Mouse (Mus musculus): ENCODE results near the gene Lrba. TPM values are rescaled to one million over a fixed set of nuclear protein-coding genes. Genes with fewer than 3 reads are reported as not detected.

The Lrba gene
- polyA plus RNA-seq, 1 experiment from 2014 or later, result 2.4 TPM

DNA sequence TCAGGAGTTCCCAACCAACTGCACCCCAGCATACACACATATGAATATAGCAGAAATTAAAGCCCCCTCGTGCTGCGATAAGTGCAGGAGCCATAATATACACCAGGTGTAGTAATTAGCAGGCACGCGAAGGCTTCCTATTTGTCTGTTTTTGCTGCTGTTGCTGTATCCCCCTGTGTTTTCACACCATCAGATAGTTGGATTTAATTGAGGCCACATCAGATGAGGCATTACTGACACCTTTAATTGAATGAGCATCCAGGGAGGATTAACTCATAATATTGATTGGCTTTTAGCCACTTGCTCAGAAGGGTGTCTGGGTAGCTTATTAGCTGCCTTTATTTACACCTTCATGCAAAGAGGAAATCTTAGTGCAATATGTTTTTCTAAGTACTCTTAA, 515.3 kb downstream of the Lrba start:
- no peak overlapping the region for H3K27ac ChIP-seq (replicated peaks)
- WGBS (ENCODE audit: insufficient replicate concordance), result 86% methylated on average over 4 of the region's 4 CpGs
- H3K36me3 ChIP-seq (replicated peaks), result no peaks in the 10 kb centered on the region
- no peak overlapping the region for H3K4me2 ChIP-seq
- no peaks in the 10 kb centered on the region for H3K9me3 ChIP-seq (replicated peaks)
- H3K4me1 ChIP-seq (replicated peaks), result no peaks in the 10 kb centered on the region
- H3K27me3 ChIP-seq, result no peaks in the 10 kb centered on the region
- no peak overlapping the region for H3K4me3 ChIP-seq (replicated peaks)
- ATAC-seq (ENCODE audit: insufficient read depth), result no peak
- no peak overlapping the region for H3K9ac ChIP-seq

DNA sequence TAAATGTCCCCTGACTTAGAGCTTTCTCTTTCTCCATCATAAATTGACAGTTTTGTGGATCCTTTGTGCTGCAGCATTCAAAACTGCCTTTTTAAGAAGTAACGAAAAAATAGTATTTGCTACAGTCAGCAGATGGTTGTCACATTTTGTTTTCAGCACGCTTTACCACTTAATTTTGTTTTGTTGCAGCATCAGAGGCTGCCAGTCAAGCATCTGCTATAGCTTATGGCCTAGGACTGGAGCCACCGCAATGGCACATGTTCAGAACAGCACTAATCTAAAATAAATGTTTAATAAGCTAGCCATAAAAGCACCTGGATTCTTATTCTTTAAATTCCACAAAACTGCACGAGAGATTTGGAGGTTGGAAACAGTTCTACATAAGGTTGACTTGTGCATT, 520.9 kb downstream of the Lrba start:
- no peak overlapping the region for H3K4me3 ChIP-seq (replicated peaks)
- no peaks in the 10 kb centered on the region for H3K36me3 ChIP-seq (replicated peaks)
- H3K27me3 ChIP-seq, result no peaks in the 10 kb centered on the region
- H3K9ac ChIP-seq, result no peak overlapping the region
- 70% methylated on average over 4 of the region's 4 CpGs for WGBS (ENCODE audit: insufficient replicate concordance)
- no peak for ATAC-seq (ENCODE audit: insufficient read depth)
- no peak overlapping the region for H3K27ac ChIP-seq (replicated peaks)
- no peak overlapping the region for H3K4me2 ChIP-seq
- no peaks in the 10 kb centered on the region for H3K4me1 ChIP-seq (replicated peaks)
- H3K9me3 ChIP-seq (replicated peaks), result no peaks in the 10 kb centered on the region

DNA sequence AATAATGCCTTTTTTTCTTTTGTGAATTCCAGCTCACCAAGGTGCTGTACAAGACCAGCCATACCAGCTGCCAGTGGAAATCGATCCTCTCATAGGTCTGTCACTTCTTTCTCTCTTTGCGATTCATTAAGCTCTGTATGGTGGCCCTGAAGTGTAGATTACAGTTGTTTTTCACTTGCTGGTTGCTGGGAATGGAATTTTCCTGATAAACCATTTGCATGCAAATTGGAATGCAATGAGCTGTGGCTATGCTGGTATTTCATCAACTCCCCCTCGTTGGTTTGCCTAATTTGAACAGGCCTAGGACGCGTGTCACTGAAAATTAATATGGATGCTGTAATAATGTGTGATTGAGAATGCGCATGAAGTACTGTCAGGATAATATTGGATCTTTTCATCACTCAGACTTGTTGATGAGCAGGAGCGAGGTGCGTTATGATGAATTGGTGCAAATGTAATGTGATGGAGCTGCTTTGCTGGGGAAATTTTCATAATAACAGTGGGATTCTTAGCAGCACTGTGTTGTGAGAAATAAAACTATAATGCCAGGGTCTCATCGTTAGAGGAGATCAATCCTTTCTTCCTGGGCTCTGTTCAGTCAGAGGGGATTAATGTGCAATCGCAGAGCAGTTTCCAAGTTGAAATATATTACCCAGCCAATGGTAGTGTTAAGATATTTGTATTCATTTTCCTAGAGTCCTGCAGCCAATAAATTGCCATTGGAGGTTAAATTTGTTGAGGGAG, 521.5 kb downstream of the Lrba start:
- Histone ChIP-seq H3K9ac (no peak overlapping the region), H3K9me3 (replicated peaks) (no peaks in the 10 kb centered on the region), H3K36me3 (replicated peaks) (no peaks in the 10 kb centered on the region), H3K27me3 (no peaks in the 10 kb centered on the region), H3K27ac (replicated peaks) (no peak overlapping the region), H3K4me3 (replicated peaks) (no peak overlapping the region), H3K4me2 (no peak overlapping the region), H3K4me1 (replicated peaks) (no peaks in the 10 kb centered on the region)
- WGBS (ENCODE audit: insufficient replicate concordance), result 76% methylated on average over 10 of the region's 10 CpGs
- ATAC-seq (ENCODE audit: insufficient read depth), result no peak

DNA sequence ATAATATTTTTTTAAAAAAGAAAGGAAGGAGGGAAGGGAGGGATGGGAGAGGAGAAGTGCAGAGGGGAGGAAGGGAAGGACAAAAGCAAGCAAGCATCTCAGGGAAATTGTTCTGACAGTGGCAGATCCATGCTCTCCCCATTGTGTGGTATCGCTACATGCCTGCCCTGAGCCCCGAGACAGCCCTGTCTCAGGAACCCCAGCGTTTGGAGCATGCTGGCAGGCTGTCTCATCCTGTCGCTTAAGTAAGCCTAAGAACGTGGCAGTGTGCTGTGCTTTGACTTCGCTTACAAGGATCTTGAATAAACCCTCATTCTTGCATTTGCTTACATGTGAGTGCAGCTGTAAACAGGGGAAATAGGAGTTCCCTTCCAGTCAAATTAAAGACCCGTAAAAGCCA, 526.2 kb downstream of the Lrba start:
- H3K36me3 ChIP-seq (replicated peaks), result no peaks in the 10 kb centered on the region
- H3K4me1 ChIP-seq (replicated peaks), result no peaks in the 10 kb centered on the region
- no peak overlapping the region for H3K9ac ChIP-seq
- no peaks in the 10 kb centered on the region for H3K27me3 ChIP-seq
- H3K4me2 ChIP-seq, result no peak overlapping the region
- no peak overlapping the region for H3K4me3 ChIP-seq (replicated peaks)
- no peak for ATAC-seq (ENCODE audit: insufficient read depth)
- WGBS (ENCODE audit: insufficient replicate concordance), result 56% methylated on average over 7 of the region's 7 CpGs
- H3K9me3 ChIP-seq (replicated peaks), result no peaks in the 10 kb centered on the region
- H3K27ac ChIP-seq (replicated peaks), result no peak overlapping the region

DNA sequence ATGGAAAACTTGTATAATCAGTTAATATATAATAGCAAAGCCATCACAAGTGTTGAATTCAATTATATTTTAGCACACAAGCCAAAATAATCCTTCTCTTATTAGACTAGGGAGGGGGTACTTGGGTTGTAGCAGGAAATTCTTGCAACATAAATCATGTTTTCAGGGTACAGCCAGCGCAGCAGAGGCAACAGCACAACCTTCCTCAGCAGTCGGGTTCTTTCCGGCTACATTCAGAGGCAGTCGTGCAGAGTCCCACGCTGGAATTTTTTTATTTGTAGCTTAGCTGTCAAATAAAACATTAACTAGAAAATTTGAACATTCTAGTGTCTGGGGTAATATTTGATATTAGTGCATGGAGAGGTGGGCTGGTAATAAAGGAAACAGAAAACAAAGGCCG, 529.7 kb downstream of the Lrba start:
- Histone ChIP-seq H3K36me3 (replicated peaks) (no peaks in the 10 kb centered on the region), H3K27ac (replicated peaks) (no peak overlapping the region), H3K4me2 (no peak overlapping the region), H3K9me3 (replicated peaks) (no peaks in the 10 kb centered on the region), H3K4me1 (replicated peaks) (no peaks in the 10 kb centered on the region), H3K9ac (no peak overlapping the region), H3K27me3 (no peaks in the 10 kb centered on the region), H3K4me3 (replicated peaks) (no peak overlapping the region)
- no peak for ATAC-seq (ENCODE audit: insufficient read depth)
- 35% methylated on average over 6 of the region's 6 CpGs for WGBS (ENCODE audit: insufficient replicate concordance)

DNA sequence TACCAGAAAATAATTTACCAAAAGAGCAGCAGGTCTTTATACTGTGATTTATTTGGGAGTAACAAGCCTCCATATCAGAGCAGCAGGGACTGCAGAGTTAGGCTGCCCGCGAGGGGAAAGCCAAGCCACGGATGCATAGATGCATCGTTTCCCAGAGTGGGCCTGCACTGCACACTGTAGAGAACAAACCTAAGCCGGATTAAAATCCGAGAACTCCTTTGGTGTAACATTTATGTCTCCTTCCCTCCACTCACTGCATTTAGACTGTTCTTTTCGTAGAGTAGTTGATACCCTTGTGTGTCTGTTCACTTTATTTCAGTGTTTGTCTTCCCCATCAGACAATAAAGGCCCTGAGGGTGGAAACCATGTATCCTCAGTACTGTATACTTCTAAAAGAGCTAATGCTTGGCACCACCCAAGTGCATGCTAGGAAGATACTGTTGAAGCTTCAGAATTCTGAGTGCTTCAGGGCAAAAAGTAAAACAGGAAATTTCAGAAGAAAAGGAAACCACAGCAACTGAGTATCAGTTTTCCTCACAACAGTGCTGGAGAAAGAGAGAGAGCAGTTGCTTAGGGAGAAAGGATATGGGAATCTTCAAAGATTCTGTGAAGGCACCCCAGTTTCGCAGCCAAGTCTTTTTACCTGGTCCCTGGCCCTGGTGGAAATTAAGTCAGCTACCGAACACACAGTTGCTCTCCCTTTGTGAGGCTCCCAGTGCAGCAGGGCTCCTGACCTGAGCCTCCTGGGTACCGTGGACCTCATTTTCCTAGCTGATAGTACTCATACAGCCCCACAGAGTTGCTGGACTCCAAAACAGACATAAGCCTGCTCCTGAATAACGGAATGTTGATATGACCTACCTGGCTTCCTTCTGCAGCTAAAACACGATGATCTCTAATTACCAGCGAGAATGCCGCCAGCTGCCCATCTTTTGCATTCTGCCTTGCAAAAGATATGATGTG, 530.4 kb downstream of the Lrba start:
- Histone ChIP-seq H3K4me2 (no peak overlapping the region), H3K9ac (no peak overlapping the region), H3K36me3 (replicated peaks) (no peaks in the 10 kb centered on the region), H3K4me1 (replicated peaks) (no peaks in the 10 kb centered on the region), H3K27ac (replicated peaks) (no peak overlapping the region), H3K27me3 (no peaks in the 10 kb centered on the region), H3K4me3 (replicated peaks) (no peak overlapping the region), H3K9me3 (replicated peaks) (no peaks in the 10 kb centered on the region)
- WGBS (ENCODE audit: insufficient replicate concordance), result 51% methylated on average over 14 of the region's 14 CpGs
- no peak for ATAC-seq (ENCODE audit: insufficient read depth)

DNA sequence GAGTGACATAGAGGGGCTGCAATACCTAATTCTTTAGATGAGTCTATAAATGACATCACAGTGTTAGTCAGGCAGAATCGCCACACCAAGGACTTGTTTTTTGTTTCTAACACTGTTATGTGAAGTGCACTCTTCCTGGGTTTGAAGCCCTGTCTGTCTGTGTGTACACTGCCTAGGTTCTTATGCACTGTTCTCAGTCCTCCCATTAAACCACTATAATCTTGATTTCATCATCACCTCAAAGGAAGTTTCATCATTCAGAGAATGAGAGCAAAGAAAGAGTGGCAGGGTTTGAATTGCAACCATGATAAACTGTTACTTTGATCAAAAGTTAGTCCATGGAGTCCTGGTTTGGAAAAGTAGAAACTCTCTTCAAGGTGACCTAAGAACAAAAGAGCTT, 532.1 kb downstream of the Lrba start:
- 60% methylated on average over 1 of the region's 1 CpGs for WGBS (ENCODE audit: insufficient replicate concordance)
- no peak overlapping the region for H3K27ac ChIP-seq (replicated peaks)
- no peaks in the 10 kb centered on the region for H3K27me3 ChIP-seq
- H3K9ac ChIP-seq, result no peak overlapping the region
- H3K36me3 ChIP-seq (replicated peaks), result no peaks in the 10 kb centered on the region
- no peak overlapping the region for H3K4me3 ChIP-seq (replicated peaks)
- no peak overlapping the region for H3K4me2 ChIP-seq
- no peak for ATAC-seq (ENCODE audit: insufficient read depth)
- H3K9me3 ChIP-seq (replicated peaks), result no peaks in the 10 kb centered on the region
- no peaks in the 10 kb centered on the region for H3K4me1 ChIP-seq (replicated peaks)

DNA sequence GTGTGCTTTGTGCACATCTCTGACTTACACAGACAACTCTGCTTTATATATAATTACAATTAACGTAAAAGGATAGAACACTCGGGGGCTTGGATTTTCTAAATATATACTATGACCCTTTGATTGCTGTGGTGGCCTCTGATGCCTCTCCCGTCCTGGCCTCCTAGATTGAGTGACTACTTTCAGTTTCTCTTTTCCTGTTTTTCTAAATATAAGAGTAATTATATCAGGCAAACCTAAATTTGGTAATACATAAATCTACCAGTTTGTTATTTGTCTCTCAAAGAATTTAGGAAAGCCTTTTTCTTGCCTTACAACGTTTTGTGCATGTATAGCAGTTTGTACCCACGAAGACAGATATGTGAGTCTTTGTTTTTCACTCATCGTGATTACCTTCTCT, 534.2 kb downstream of the Lrba start:
- H3K4me1 ChIP-seq (replicated peaks), result no peaks in the 10 kb centered on the region
- no peaks in the 10 kb centered on the region for H3K9me3 ChIP-seq (replicated peaks)
- no peaks in the 10 kb centered on the region for H3K27me3 ChIP-seq
- no peak overlapping the region for H3K27ac ChIP-seq (replicated peaks)
- ATAC-seq (ENCODE audit: insufficient read depth), result no peak
- 0 out of 2 replicates have a peak overlapping the region, but pooled peaks have one; percentile 15 for H3K4me2 ChIP-seq
- H3K9ac ChIP-seq, result no peak overlapping the region
- H3K4me3 ChIP-seq (replicated peaks), result no peak overlapping the region
- 33% methylated on average over 6 of the region's 6 CpGs for WGBS (ENCODE audit: insufficient replicate concordance)
- no peaks in the 10 kb centered on the region for H3K36me3 ChIP-seq (replicated peaks)

DNA sequence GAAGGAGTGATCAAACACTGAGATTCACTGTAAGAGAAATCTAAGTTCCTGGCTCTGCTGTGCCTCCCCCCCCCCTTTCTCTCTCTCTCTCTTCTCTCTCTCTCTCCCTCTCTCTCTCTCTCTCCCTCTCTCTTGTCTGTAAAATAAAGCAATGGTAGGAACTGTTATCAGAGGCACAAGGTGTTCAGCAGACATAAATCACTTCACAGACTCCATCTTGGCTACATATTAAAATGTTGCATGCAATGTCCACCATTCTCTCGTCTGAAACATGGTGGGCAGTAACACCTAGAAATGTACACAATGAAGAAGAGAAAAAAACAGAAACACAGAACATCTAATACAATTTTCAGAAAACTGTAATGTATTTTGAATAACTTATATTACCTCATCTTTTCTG, 534.9 kb downstream of the Lrba start:
- Histone ChIP-seq H3K9ac (no peak overlapping the region), H3K4me1 (replicated peaks) (no peaks in the 10 kb centered on the region), H3K27me3 (no peaks in the 10 kb centered on the region), H3K27ac (replicated peaks) (no peak overlapping the region), H3K36me3 (replicated peaks) (no peaks in the 10 kb centered on the region), H3K4me3 (replicated peaks) (no peak overlapping the region), H3K4me2 (no peak overlapping the region), H3K9me3 (replicated peaks) (no peaks in the 10 kb centered on the region)
- no peak for ATAC-seq (ENCODE audit: insufficient read depth)
- WGBS (ENCODE audit: insufficient replicate concordance), result 62% methylated on average over 1 of the region's 1 CpGs

DNA sequence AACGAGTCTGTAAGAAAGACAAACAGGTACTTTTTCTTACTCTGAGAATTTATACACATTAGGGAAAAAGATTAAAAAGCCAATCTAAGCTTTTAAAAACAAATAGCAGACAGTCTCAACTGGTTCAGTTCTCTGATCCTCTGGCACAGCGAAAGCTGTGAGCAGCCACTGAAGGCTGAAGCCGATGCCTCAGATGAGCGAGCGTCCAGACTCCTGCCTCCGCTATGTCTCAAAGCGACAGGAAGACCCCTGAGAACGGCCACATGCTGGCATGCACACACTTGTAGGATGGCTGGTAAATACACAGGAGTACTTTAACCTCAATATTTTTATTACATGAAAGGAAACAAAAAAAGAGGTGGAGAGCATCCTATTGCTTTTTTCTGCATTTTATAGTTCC, 535.4 kb downstream of the Lrba start:
- Histone ChIP-seq H3K4me1 (replicated peaks) (no peaks in the 10 kb centered on the region), H3K27ac (replicated peaks) (no peak overlapping the region), H3K36me3 (replicated peaks) (no peaks in the 10 kb centered on the region), H3K27me3 (no peaks in the 10 kb centered on the region), H3K4me3 (replicated peaks) (no peak overlapping the region), H3K9me3 (replicated peaks) (no peaks in the 10 kb centered on the region), H3K9ac (no peak overlapping the region), H3K4me2 (no peak overlapping the region)
- 78% methylated on average over 8 of the region's 8 CpGs for WGBS (ENCODE audit: insufficient replicate concordance)
- ATAC-seq (ENCODE audit: insufficient read depth), result no peak

DNA sequence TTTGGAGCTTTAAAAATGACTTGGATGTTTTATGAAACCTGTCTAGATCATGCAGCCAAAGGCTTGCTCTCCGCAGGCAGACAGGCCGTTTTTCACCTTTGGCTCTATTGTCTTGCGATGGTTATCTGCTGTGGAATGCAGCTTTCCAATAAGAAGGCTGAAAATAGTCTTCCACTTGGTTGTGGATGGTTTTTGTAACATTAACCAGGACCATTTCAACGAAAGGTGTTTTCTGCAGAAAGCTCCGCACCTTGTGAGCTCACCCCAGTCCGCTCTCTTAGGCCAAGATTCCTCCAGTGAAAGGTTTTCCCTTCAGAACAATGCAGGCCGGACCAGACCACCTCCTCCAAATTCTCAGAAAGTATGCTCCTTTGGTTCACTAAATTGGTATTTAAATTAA, 536.0 kb downstream of the Lrba start:
- Histone ChIP-seq H3K4me1 (replicated peaks) (no peaks in the 10 kb centered on the region), H3K9ac (no peak overlapping the region), H3K4me2 (no peak overlapping the region), H3K27me3 (no peaks in the 10 kb centered on the region), H3K9me3 (replicated peaks) (no peaks in the 10 kb centered on the region), H3K36me3 (replicated peaks) (no peaks in the 10 kb centered on the region), H3K27ac (replicated peaks) (no peak overlapping the region), H3K4me3 (replicated peaks) (no peak overlapping the region)
- ATAC-seq (ENCODE audit: insufficient read depth), result no peak
- 80% methylated on average over 7 of the region's 7 CpGs for WGBS (ENCODE audit: insufficient replicate concordance)
